Mouse (Mus musculus): ENCODE results near the gene Il1rl1. TPM values are rescaled to one million over a fixed set of nuclear protein-coding genes. Genes with fewer than 3 reads are reported as not detected.

Il1rl1 gene
- polyA plus RNA-seq, 1 experiment from 2014 or later, result 0.36 TPM

- ATAC-seq (ENCODE audit: low FRiP score) (no peak), DNase-seq (ENCODE audit: low spot score) (no peak)
- Histone ChIP-seq H3K9me3 (ENCODE audit: control insufficient read depth, low read length) (no peaks in the 10 kb centered on the region), H3K27ac (ENCODE audit: low read depth, low read length) (no peak overlapping the region), H3K4me1 (replicated peaks; ENCODE audit: control insufficient read depth, insufficient read depth, low read length) (no peaks in the 10 kb centered on the region), H3K9ac (ENCODE audit: low read depth, low read length) (no peak overlapping the region), H3K36me3 (ENCODE audit: control insufficient read depth, insufficient read depth, low read length) (no peaks in the 10 kb centered on the region), H3K4me3 (ENCODE audit: low read depth, low read length) (no peak overlapping the region), H3K4me2 (replicated peaks; ENCODE audit: low read depth, low read length) (no peak overlapping the region), H3K27me3 (ENCODE audit: control insufficient read depth, insufficient read depth, low read length) (no peaks in the 10 kb centered on the region)
- WGBS, result 94% methylated on average over 4 of the region's 4 CpGs
Observed at GRCm38 (mm10) chr1:40494594-40494993, 65.2 kb downstream of the Il1rl1 start.

GRCm38 (mm10) chr1:40499708-40500107 lies 70.3 kb downstream of the Il1rl1 start:
- no peak overlapping the region for H3K4me2 ChIP-seq (replicated peaks; ENCODE audit: low read depth, low read length)
- WGBS, result 97% methylated on average over 1 of the region's 1 CpGs
- H3K4me1 ChIP-seq (replicated peaks; ENCODE audit: control insufficient read depth, insufficient read depth, low read length), result no peaks in the 10 kb centered on the region
- ATAC-seq (ENCODE audit: low FRiP score), result no peak
- H3K36me3 ChIP-seq (ENCODE audit: control insufficient read depth, insufficient read depth, low read length), result no peaks in the 10 kb centered on the region
- no peak for DNase-seq (ENCODE audit: low spot score)
- H3K9me3 ChIP-seq (ENCODE audit: control insufficient read depth, low read length), result no peaks in the 10 kb centered on the region
- no peaks in the 10 kb centered on the region for H3K27me3 ChIP-seq (ENCODE audit: control insufficient read depth, insufficient read depth, low read length)
- no peak overlapping the region for H3K4me3 ChIP-seq (ENCODE audit: low read depth, low read length)
- H3K9ac ChIP-seq (ENCODE audit: low read depth, low read length), result no peak overlapping the region
- H3K27ac ChIP-seq (ENCODE audit: low read depth, low read length), result no peak overlapping the region

- Histone ChIP-seq H3K9ac (ENCODE audit: low read depth, low read length) (no peak overlapping the region), H3K36me3 (ENCODE audit: control insufficient read depth, insufficient read depth, low read length) (no peaks in the 10 kb centered on the region), H3K27me3 (ENCODE audit: control insufficient read depth, insufficient read depth, low read length) (no peaks in the 10 kb centered on the region), H3K4me2 (replicated peaks; ENCODE audit: low read depth, low read length) (no peak overlapping the region), H3K9me3 (ENCODE audit: control insufficient read depth, low read length) (no peaks in the 10 kb centered on the region), H3K4me1 (replicated peaks; ENCODE audit: control insufficient read depth, insufficient read depth, low read length) (no peaks in the 10 kb centered on the region), H3K27ac (ENCODE audit: low read depth, low read length) (no peak overlapping the region), H3K4me3 (ENCODE audit: low read depth, low read length) (no peak overlapping the region)
- ATAC-seq (ENCODE audit: low FRiP score), result no peak
- no peak for DNase-seq (ENCODE audit: low spot score)
- 91% methylated on average over 4 of the region's 4 CpGs for WGBS
Observed at GRCm38 (mm10) chr1:40501126-40501525, 71.8 kb downstream of the Il1rl1 start.

- Histone ChIP-seq H3K9ac (ENCODE audit: low read depth, low read length) (no peak overlapping the region), H3K27me3 (ENCODE audit: control insufficient read depth, insufficient read depth, low read length) (no peaks in the 10 kb centered on the region), H3K4me1 (replicated peaks; ENCODE audit: control insufficient read depth, insufficient read depth, low read length) (no peaks in the 10 kb centered on the region), H3K4me3 (ENCODE audit: low read depth, low read length) (no peak overlapping the region), H3K9me3 (ENCODE audit: control insufficient read depth, low read length) (no peaks in the 10 kb centered on the region), H3K4me2 (replicated peaks; ENCODE audit: low read depth, low read length) (no peak overlapping the region), H3K27ac (ENCODE audit: low read depth, low read length) (no peak overlapping the region), H3K36me3 (ENCODE audit: control insufficient read depth, insufficient read depth, low read length) (no peaks in the 10 kb centered on the region)
- ATAC-seq (ENCODE audit: low FRiP score) (no peak), DNase-seq (ENCODE audit: low spot score) (no peak)
- 91% methylated on average over 11 of the region's 11 CpGs for WGBS
Observed at GRCm38 (mm10) chr1:40501546-40502398, 72.4 kb downstream of the Il1rl1 start.

GRCm38 (mm10) chr1:40504548-40504947 lies 75.2 kb downstream of the Il1rl1 start:
- Histone ChIP-seq H3K9ac (ENCODE audit: low read depth, low read length) (no peak overlapping the region), H3K9me3 (ENCODE audit: control insufficient read depth, low read length) (no peaks in the 10 kb centered on the region), H3K4me1 (replicated peaks; ENCODE audit: control insufficient read depth, insufficient read depth, low read length) (no peaks in the 10 kb centered on the region), H3K27me3 (ENCODE audit: control insufficient read depth, insufficient read depth, low read length) (no peaks in the 10 kb centered on the region), H3K4me2 (replicated peaks; ENCODE audit: low read depth, low read length) (no peak overlapping the region), H3K4me3 (ENCODE audit: low read depth, low read length) (no peak overlapping the region), H3K36me3 (ENCODE audit: control insufficient read depth, insufficient read depth, low read length) (no peaks in the 10 kb centered on the region), H3K27ac (ENCODE audit: low read depth, low read length) (no peak overlapping the region)
- DNase-seq (ENCODE audit: low spot score) (no peak), ATAC-seq (ENCODE audit: low FRiP score) (no peak)
- WGBS, result 87% methylated on average over 5 of the region's 5 CpGs

Other genes starting within 250 kb of the Il1rl1 start
- 0.71 and 1.7 TPM in 2 replicates for gene Il1r1, start 204.5 kb upstream of the Il1rl1 start, polyA plus RNA-seq (2014; fragmentation: Nextera tagmentation; extraction: Ambion mirVana)
- 1.2 and 1.6 TPM in 2 replicates for gene Il1rl2, start 105.0 kb upstream of the Il1rl1 start, polyA plus RNA-seq (2014; fragmentation: Nextera tagmentation; extraction: Ambion mirVana)
- gene Il18r1, start 36.0 kb downstream of the Il1rl1 start, polyA plus RNA-seq (2014; fragmentation: Nextera tagmentation; extraction: Ambion mirVana), result 0.08 TPM in 1 of 2 replicates, not detected in the other
- gene Il18rap, start 85.8 kb downstream of the Il1rl1 start, polyA plus RNA-seq (2014; fragmentation: Nextera tagmentation; extraction: Ambion mirVana), result 0.03 and 0.22 TPM in 2 replicates
- not detected in 2 replicates for gene Slc9a4, start 150.5 kb downstream of the Il1rl1 start, polyA plus RNA-seq (2014; fragmentation: Nextera tagmentation; extraction: Ambion mirVana)